Mouse (Mus musculus): ENCODE results near the gene Gm20498. TPM values are rescaled to one million over a fixed set of nuclear protein-coding genes. Genes with fewer than 3 reads are reported as not detected.
"Not testable (repeated sequence)": the region's sequence is repeated elsewhere in the genome, so short reads cannot be mapped to it uniquely, and the experiment has no call there.

The Gm20498 gene
- polyA plus RNA-seq, 1 experiment = 4.7 TPM

DNA sequence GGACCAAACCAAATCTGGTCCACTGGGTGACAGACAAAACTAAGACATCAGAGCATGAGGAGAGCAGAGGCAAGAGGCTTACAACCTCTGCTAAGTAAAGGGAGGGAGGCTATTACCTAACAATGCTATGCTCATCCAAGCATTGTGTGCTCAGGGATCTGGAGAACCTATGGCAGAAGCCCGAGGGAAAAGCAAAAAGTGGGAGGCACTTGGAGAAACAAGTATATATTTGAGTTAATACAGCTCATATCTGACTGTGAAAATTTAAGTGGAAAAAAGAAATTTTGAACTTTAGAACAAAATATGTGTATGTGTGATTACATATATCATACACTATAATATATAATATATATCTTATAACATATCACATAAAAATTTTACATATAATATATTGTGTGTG, 110.9 kb downstream of the Gm20498 start, which contains the start of gene Adam4:
Gene Adam4 (minus strand): TSS at position 101 of the 400 bp plus-strand sequence.
- Histone ChIP-seq H3K27ac (ENCODE audit: insufficient read depth, low read length) (no peak within 1 kb of the TSS), H3K27me3 (ENCODE audit: control insufficient read depth, insufficient read depth, low read length) (no peaks in the 10 kb centered on the region), H3K36me3 (ENCODE audit: control insufficient read depth, insufficient read depth, low read length) (no peaks in the 10 kb centered on the region), H3K4me3 (ENCODE audit: extremely low read depth, insufficient read depth, insufficient read length) (no peak within 1 kb of the TSS), H3K4me1 (ENCODE audit: control insufficient read depth, insufficient read depth, insufficient read length) (no peaks in the 10 kb centered on the region)
- TF ChIP-seq POLR2A (IDR thresholded peaks at IDR 0.05; ENCODE audit: low read depth, low read length) = no peak
- no peak for TF ChIP-seq CTCF (IDR thresholded peaks at IDR 0.05; ENCODE audit: extremely low read depth, insufficient read depth, insufficient read length, insufficient replicate concordance)
- DNase-seq (ENCODE audit: low read depth in 1 of 2, low spot score in 2 of 2) = no peak
- WGBS = 98% methylated on average over 1 of the region's 1 CpGs

DNA sequence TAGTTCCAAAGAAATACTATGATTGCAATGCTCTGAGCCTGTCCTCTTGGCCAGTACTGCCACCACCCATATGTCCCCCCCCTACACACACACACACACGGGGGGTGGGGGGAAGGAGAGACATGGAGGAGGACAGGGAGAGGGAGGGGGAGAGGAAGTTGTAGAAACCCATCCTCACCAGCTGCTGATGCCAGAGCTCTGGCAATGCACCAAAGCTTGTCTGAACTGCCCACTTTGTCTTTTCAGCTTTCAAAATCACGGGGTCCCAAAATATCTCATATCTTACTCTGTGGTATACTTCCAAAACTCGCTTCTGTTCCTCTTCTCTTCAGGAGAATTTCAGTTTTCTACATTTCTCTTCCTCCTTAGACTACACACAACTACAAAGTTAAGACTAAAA, 119.5 kb downstream of the Gm20498 start:
- Histone ChIP-seq H3K4me1 (ENCODE audit: control insufficient read depth, insufficient read depth, insufficient read length) (no peaks in the 10 kb centered on the region), H3K4me3 (ENCODE audit: extremely low read depth, insufficient read depth, insufficient read length) (no peak overlapping the region), H3K36me3 (ENCODE audit: control insufficient read depth, insufficient read depth, low read length) (no peaks in the 10 kb centered on the region), H3K27ac (ENCODE audit: insufficient read depth, low read length) (no peak overlapping the region), H3K27me3 (ENCODE audit: control insufficient read depth, insufficient read depth, low read length) (no peaks in the 10 kb centered on the region)
- TF ChIP-seq CTCF (IDR thresholded peaks at IDR 0.05; ENCODE audit: extremely low read depth, insufficient read depth, insufficient read length, insufficient replicate concordance) (no peak), POLR2A (IDR thresholded peaks at IDR 0.05; ENCODE audit: low read depth, low read length) (no peak)
- 42% methylated on average over 3 of the region's 3 CpGs for WGBS
- no peak for DNase-seq (ENCODE audit: low read depth in 1 of 2, low spot score in 2 of 2)

- DNase-seq (ENCODE audit: low read depth in 1 of 2, low spot score in 2 of 2) = no peak
- TF ChIP-seq CTCF (IDR thresholded peaks at IDR 0.05; ENCODE audit: extremely low read depth, insufficient read depth, insufficient read length, insufficient replicate concordance) = no peak
- TF ChIP-seq POLR2A (IDR thresholded peaks at IDR 0.05; ENCODE audit: low read depth, low read length) = no peak
Observed at GRCm38 (mm10) chr12:81408966-81409365, 123.7 kb downstream of the Gm20498 start.

GRCm38 (mm10) chr12:81402187-81402586, 130.5 kb downstream of the Gm20498 start:
- peak; percentile 25; the same call in 1 of the 2 replicates for TF ChIP-seq CTCF (IDR thresholded peaks at IDR 0.05; ENCODE audit: extremely low read depth, insufficient read depth, insufficient read length, insufficient replicate concordance)
- TF ChIP-seq POLR2A (IDR thresholded peaks at IDR 0.05; ENCODE audit: low read depth, low read length) = no peak
- DNase-seq (ENCODE audit: low read depth in 1 of 2, low spot score in 2 of 2) = peak; percentile 3 to 29
- Histone ChIP-seq H3K36me3 (ENCODE audit: control insufficient read depth, insufficient read depth, low read length) (no peaks in the 10 kb centered on the region), H3K27me3 (ENCODE audit: control insufficient read depth, insufficient read depth, low read length) (no peaks in the 10 kb centered on the region), H3K4me3 (ENCODE audit: extremely low read depth, insufficient read depth, insufficient read length) (no peak overlapping the region), H3K4me1 (ENCODE audit: control insufficient read depth, insufficient read depth, insufficient read length) (no peaks in the 10 kb centered on the region), H3K27ac (ENCODE audit: insufficient read depth, low read length) (no peak overlapping the region)
- 18% methylated on average over 1 of the region's 1 CpGs for WGBS

More at GRCm38 (mm10) chr12:81408966-81409365, 123.7 kb downstream of the Gm20498 start:
- WGBS = 89% methylated on average over 3 of the region's 3 CpGs
- H3K4me1 ChIP-seq (ENCODE audit: control insufficient read depth, insufficient read depth, insufficient read length) = no peaks in the 10 kb centered on the region
- H3K27ac ChIP-seq (ENCODE audit: insufficient read depth, low read length) = no peak overlapping the region
- no peaks in the 10 kb centered on the region for H3K36me3 ChIP-seq (ENCODE audit: control insufficient read depth, insufficient read depth, low read length)
- H3K4me3 ChIP-seq (ENCODE audit: extremely low read depth, insufficient read depth, insufficient read length) = no peak overlapping the region
- no peaks in the 10 kb centered on the region for H3K27me3 ChIP-seq (ENCODE audit: control insufficient read depth, insufficient read depth, low read length)

- 88% methylated on average over 1 of the region's 1 CpGs for WGBS
- not testable (repeated sequence) for H3K4me3 ChIP-seq (ENCODE audit: extremely low read depth, insufficient read depth, insufficient read length); H3K4me1 ChIP-seq (ENCODE audit: control insufficient read depth, insufficient read depth, insufficient read length); H3K36me3 ChIP-seq (ENCODE audit: control insufficient read depth, insufficient read depth, low read length); H3K27me3 ChIP-seq (ENCODE audit: control insufficient read depth, insufficient read depth, low read length); DNase-seq (ENCODE audit: low read depth in 1 of 2, low spot score in 2 of 2); H3K27ac ChIP-seq (ENCODE audit: insufficient read depth, low read length)
Observed at GRCm38 (mm10) chr12:81379364-81379763, 153.3 kb downstream of the Gm20498 start, which contains the start of gene Gm4787. Gene Gm4787, minus strand, starts transcription at chr12:81379464.

DNA sequence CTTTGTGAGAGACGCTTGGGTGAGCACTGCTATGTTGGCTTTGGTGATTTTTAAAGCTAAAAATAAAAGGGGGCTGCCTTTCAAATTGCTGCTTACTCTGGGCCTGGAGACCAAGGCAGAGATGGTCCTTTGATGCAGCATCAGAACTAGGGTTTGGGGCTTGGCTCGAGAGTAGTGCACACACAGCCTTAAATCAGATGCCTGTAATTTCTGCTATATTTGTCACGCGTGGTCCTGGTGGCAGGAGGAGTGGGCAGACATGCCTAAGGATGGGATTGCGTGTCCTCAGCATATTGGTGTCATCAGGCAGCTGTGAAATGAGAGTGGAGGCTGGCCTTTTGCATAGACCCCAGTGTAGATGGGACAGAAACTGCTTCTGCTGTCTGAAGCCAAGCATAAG, 198.9 kb downstream of the Gm20498 start:
- DNase-seq (ENCODE audit: low read depth in 1 of 2, low spot score in 2 of 2) = no peak
- Histone ChIP-seq H3K4me3 (ENCODE audit: extremely low read depth, insufficient read depth, insufficient read length) (no peak overlapping the region), H3K4me1 (ENCODE audit: control insufficient read depth, insufficient read depth, insufficient read length) (no peaks in the 10 kb centered on the region), H3K27me3 (ENCODE audit: control insufficient read depth, insufficient read depth, low read length) (peaks cover 9% of the 10 kb centered on the region), H3K36me3 (ENCODE audit: control insufficient read depth, insufficient read depth, low read length) (no peaks in the 10 kb centered on the region), H3K27ac (ENCODE audit: insufficient read depth, low read length) (no peak overlapping the region)
- WGBS = 86% methylated on average over 5 of the region's 5 CpGs
- TF ChIP-seq CTCF (IDR thresholded peaks at IDR 0.05; ENCODE audit: extremely low read depth, insufficient read depth, insufficient read length, insufficient replicate concordance) (no peak), POLR2A (IDR thresholded peaks at IDR 0.05; ENCODE audit: low read depth, low read length) (no peak)

DNA sequence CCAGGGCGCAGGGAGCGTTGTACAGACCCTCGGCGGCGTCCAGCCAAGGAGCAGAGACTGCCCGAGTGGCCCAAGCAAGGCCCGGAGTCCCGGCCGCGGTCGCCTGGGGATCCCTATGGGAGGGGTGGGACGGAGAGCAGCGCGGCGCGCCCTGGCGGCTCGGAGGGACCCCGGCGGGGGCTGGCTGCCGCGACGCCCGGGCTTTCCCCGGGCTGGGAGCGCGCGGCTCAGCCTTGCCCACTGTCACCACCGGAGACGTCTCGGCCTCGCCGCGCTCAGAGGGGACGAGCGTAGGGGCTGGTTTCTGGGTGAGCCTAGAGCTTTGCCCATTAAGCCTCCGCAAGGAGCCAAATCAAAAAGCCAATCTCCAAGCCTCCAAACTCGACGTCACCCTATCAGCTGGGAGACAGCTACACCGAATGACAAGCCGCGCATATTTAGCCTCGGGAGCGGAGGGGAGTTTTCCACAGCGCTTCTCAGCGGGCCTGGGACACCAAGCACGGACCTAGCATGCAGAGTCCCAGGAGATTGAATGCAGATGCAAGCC, 199.8 kb downstream of the Gm20498 start, which contains the start of gene Slc8a3:
Gene Slc8a3 (minus strand): TSS at position 306 of the 547 bp plus-strand sequence.
- no peak within 1 kb of the TSS for H3K4me3 ChIP-seq (ENCODE audit: extremely low read depth, insufficient read depth, insufficient read length)
- peaks cover 9% of the 10 kb centered on the region for H3K27me3 ChIP-seq (ENCODE audit: control insufficient read depth, insufficient read depth, low read length)
- H3K4me1 ChIP-seq (ENCODE audit: control insufficient read depth, insufficient read depth, insufficient read length) = no peaks in the 10 kb centered on the region
- WGBS = 3% methylated on average over 47 of the region's 47 CpGs
- DNase-seq (ENCODE audit: low read depth in 1 of 2, low spot score in 2 of 2) = no peak
- H3K36me3 ChIP-seq (ENCODE audit: control insufficient read depth, insufficient read depth, low read length) = no peaks in the 10 kb centered on the region
- H3K27ac ChIP-seq (ENCODE audit: insufficient read depth, low read length) = no peak within 1 kb of the TSS
- TF ChIP-seq CTCF (IDR thresholded peaks at IDR 0.05; ENCODE audit: extremely low read depth, insufficient read depth, insufficient read length, insufficient replicate concordance) = no peak
- no peak for TF ChIP-seq POLR2A (IDR thresholded peaks at IDR 0.05; ENCODE audit: low read depth, low read length)

Data from spleen, adult 2 months (tissue).